Mouse (Mus musculus) splenic B cell, adult 2 months (primary cell): ENCODE data around the gene Zfp786.
A peak's percentile ranks its signal among the peaks of the same experiment; 100 is the strongest.
"Not testable (repeated sequence)": the region's sequence is repeated elsewhere in the genome, so short reads cannot be mapped to it uniquely, and the experiment has no call there.

Experiments
- DNase-seq: peaks from one replicate; pipeline ENCODE4 v3.0.0-alpha.2; 2011; ENCODE audit warnings: low read depth, low spot score
- H3K27me3 ChIP-seq: 2 replicates; pipeline ENCODE4 v1.6.1; 2012; ENCODE audit warnings: mild to moderate bottlenecking, low read length, moderate library complexity, mixed read lengths; ENCODE audit not compliant: control insufficient read depth, poor library complexity, insufficient read depth, severe bottlenecking
- H3K36me3 ChIP-seq: 2 replicates; pipeline ENCODE4 v1.6.1; 2012; ENCODE audit warnings: mild to moderate bottlenecking, low read length, moderate library complexity, mixed read lengths; ENCODE audit not compliant: control insufficient read depth, poor library complexity, insufficient read depth, severe bottlenecking

Zfp786 gene

GRCm38 (mm10) chr6:47830104-47831078, at the start of gene Zfp786:
Gene Zfp786 (minus strand): TSS chr6:47830867.
- DNase-seq: peak; percentile 94
- Histone ChIP-seq H3K36me3 (no peaks in the 10 kb centered on the region), H3K27me3 (no peaks in the 10 kb centered on the region)

GRCm38 (mm10) chr6:47880166-47880565, 49.5 kb upstream of the Zfp786 start:
- Histone ChIP-seq H3K36me3 (peaks cover 3% of the 10 kb centered on the region; the same call in 1 of the 2 replicates), H3K27me3 (no peaks in the 10 kb centered on the region)
- no peak for DNase-seq

- Histone ChIP-seq H3K36me3 (peaks cover 3% of the 10 kb centered on the region; the same call in 1 of the 2 replicates), H3K27me3 (no peaks in the 10 kb centered on the region)
- no peak for DNase-seq
These were observed 48.5 kb upstream of the Zfp786 start for GRCm38 (mm10) chr6:47879049-47879716.

GRCm38 (mm10) chr6:47878593-47878992, 47.9 kb upstream of the Zfp786 start:
- no peaks in the 10 kb centered on the region; the same call in 1 of the 2 replicates for H3K36me3 ChIP-seq
- no peaks in the 10 kb centered on the region for H3K27me3 ChIP-seq
- DNase-seq: peak; percentile 8

- DNase-seq: no peak
- no peaks in the 10 kb centered on the region for H3K27me3 ChIP-seq
- H3K36me3 ChIP-seq: no peaks in the 10 kb centered on the region
These were observed 47.5 kb upstream of the Zfp786 start for GRCm38 (mm10) chr6:47878133-47878514.

- Histone ChIP-seq H3K27me3 (no peaks in the 10 kb centered on the region), H3K36me3 (no peaks in the 10 kb centered on the region)
- peak; percentile 76 for DNase-seq
These were observed 46.9 kb upstream of the Zfp786 start for GRCm38 (mm10) chr6:47877461-47878132.

- H3K27me3 ChIP-seq: no peaks in the 10 kb centered on the region
- no peak for DNase-seq
- no peaks in the 10 kb centered on the region for H3K36me3 ChIP-seq
These were observed 46.4 kb upstream of the Zfp786 start, which contains the start of gene Zfp282 for GRCm38 (mm10) chr6:47877058-47877457. Gene Zfp282 (plus strand): TSS chr6:47877204.

GRCm38 (mm10) chr6:47872266-47872665, 41.6 kb upstream of the Zfp786 start:
- Histone ChIP-seq H3K36me3 (no peaks in the 10 kb centered on the region), H3K27me3 (no peaks in the 10 kb centered on the region)
- DNase-seq: no peak

- H3K27me3 ChIP-seq, DNase-seq, H3K36me3 ChIP-seq: not testable (repeated sequence)
These were observed 27.1 kb upstream of the Zfp786 start for GRCm38 (mm10) chr6:47857729-47858128.

- no peak for DNase-seq
- Histone ChIP-seq H3K36me3 (no peaks in the 10 kb centered on the region), H3K27me3 (no peaks in the 10 kb centered on the region)
These were observed 26.6 kb upstream of the Zfp786 start for GRCm38 (mm10) chr6:47857241-47857640.

GRCm38 (mm10) chr6:47845779-47846178, 15.1 kb upstream of the Zfp786 start:
- no peak for DNase-seq
- H3K36me3 ChIP-seq: no peaks in the 10 kb centered on the region; the same call in 1 of the 2 replicates
- no peaks in the 10 kb centered on the region for H3K27me3 ChIP-seq

GRCm38 (mm10) chr6:47842337-47842736, 11.7 kb upstream of the Zfp786 start:
- no peak for DNase-seq
- Histone ChIP-seq H3K36me3 (no peaks in the 10 kb centered on the region; the same call in 1 of the 2 replicates), H3K27me3 (no peaks in the 10 kb centered on the region)

GRCm38 (mm10) chr6:47841831-47842230, 11.2 kb upstream of the Zfp786 start:
- DNase-seq: no peak
- H3K36me3 ChIP-seq: no peaks in the 10 kb centered on the region; the same call in 1 of the 2 replicates
- H3K27me3 ChIP-seq: no peaks in the 10 kb centered on the region

- H3K36me3 ChIP-seq: no peaks in the 10 kb centered on the region; the same call in 1 of the 2 replicates
- H3K27me3 ChIP-seq: no peaks in the 10 kb centered on the region
- DNase-seq: no peak
These were observed 10.4 kb upstream of the Zfp786 start for GRCm38 (mm10) chr6:47841077-47841476.
